Mouse (Mus musculus) adrenal gland, adult 18-20 months (tissue): ENCODE measurements around the gene Alg11. TPM values are rescaled to one million over a fixed set of nuclear protein-coding genes. Genes with fewer than 3 reads are reported as not detected.

Experiments
- DNase-seq, 2 experiments: peaks; one replicate each; pipeline ENCODE4 v3.0.0; 2021 to 2022; ENCODE audit warnings: low spot score in 2 of 2
- long read RNA-seq, 2 experiments: library from polyadenylated mRNA; stranded (forward); transcript quantifications; one replicate each; pipeline ENCODE4 v2.0.0; 2021
- total RNA-seq, 2 experiments: library from RNA; stranded (reverse); gene quantifications; 1 replicate in 1 of 2; 2 replicates in 1 of 2; pipeline ENCODE4 v1.2.3; 2021

Alg11 gene
- total RNA-seq: 10 to 100 TPM; 32.7 to 46.0 TPM
- long read RNA-seq, experiment 1, full-length matches to known transcripts: 11 of 16 reads
- long read RNA-seq, experiment 1, partial matches to known transcripts: 1 of 16 reads
- long read RNA-seq, experiment 1, other reads (novel, unspliced or antisense): 4 of 16 reads
- long read RNA-seq, experiment 2, full-length matches to known transcripts: 6 of 10 reads
- long read RNA-seq, experiment 2, partial matches to known transcripts: 0 of 10 reads
- long read RNA-seq, experiment 2, other reads (novel, unspliced or antisense): 4 of 10 reads

DNA sequence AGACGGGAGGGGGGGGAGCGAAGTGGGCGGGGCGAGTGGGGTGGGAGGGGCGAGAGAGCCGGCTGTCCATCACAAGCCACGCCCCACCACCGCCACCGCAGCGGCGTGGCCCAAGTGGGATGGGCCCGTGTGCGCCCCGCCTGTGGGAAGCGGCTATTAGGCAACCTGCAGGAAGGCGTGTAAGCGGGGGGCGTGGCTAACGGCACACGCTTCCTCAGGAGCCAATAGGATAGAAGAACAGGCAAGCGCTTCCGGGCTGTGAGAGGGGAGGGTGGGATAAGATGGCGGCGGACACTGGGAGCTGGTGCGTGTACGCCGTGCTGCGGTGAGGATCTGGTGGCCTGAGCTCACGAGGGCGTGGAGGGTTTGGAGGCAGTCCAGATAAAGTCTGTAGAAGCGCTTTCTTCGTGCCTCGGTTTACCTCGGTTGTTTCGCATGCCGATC is at the start of gene Alg11:
Gene Alg11 (plus strand): TSS at position 276 of the 444 bp plus-strand sequence.
- DNase-seq: peak; percentile 90 to 93

GRCm38 (mm10) chr8:22013034-22013707 is 47.4 kb upstream of the Alg11 start:
- DNase-seq: no peak

GRCm38 (mm10) chr8:22017731-22018130 is 42.8 kb upstream of the Alg11 start:
- DNase-seq: no peak

DNA sequence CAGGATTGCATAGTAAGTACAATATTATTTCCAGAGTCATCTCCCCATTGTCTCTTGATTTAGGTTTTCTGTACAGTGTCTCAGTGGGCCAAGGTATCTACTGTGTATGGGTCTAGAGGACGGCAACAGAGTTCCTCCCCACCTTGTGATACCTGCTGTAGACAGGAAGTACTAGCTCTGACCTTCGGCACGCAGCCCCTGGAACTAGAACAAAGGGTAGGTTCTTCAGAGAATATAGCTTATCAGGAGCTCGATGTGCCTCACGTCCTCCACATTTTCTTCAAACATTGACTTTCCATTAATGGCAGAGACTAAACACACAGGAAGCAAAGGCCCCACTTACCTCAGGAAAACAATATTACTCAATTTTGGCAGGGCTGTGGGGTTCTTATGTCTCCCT is 41.0 kb upstream of the Alg11 start:
- DNase-seq: no peak

DNA sequence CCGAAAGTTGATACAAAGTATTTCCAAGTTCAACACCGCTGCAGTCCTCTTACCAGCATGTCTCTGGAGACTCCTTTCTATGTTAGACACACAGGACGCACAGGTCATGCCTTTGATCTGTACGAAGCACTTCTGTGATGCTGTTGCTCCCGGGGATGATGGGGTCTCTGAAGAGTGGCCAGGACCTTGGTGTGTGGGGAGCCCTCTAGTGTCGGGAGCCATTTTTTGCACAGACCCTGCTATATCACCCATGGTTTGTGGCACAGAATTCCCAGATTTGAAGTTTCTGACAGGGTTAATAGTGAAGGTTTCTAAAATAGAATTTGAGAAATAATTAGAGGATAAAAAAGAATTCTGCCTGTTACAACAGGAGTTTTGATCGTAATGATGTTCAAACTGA is 38.3 kb upstream of the Alg11 start:
- no peak for DNase-seq

DNA sequence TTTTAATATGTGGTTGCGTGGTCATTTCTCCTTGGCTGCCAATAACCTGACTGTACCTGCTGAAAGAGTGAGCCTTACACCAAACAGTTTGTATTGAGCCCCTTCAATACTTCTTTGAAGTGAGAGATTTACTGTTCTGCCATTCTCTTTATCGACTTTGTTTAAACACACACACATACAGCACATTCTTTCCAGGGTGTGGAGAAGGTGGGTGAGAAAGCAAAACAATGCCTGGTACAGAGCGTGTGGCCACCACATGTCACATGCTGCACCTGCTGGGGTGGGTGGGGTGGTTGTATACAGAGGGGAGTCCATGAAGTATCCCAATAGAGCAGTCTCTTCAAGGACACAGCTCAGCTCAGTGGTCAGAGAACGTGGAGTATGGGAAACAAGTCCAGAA is 35.3 kb upstream of the Alg11 start:
- no peak for DNase-seq

- DNase-seq: no peak
Measured at GRCm38 (mm10) chr8:22028973-22029372, 31.5 kb upstream of the Alg11 start.

DNA sequence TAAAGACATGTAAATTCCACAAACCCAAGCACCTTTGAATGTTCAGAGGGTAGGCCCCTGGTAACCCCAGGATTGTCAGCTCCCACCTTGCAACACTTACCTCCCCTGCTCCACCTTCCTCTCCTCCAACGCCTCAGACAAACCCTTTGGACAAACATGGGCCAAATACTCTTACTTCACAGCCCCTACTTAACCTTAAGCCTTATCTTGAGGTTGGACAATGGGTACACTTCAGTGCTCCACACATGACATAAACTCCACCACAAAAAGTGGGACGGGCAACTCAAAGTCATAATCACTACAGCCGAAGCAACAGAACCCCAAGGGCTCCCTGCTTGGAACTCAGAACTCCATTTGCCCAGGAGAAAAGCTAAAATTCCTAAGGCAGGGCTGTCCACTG is 29.5 kb upstream of the Alg11 start:
- DNase-seq: no peak

DNA sequence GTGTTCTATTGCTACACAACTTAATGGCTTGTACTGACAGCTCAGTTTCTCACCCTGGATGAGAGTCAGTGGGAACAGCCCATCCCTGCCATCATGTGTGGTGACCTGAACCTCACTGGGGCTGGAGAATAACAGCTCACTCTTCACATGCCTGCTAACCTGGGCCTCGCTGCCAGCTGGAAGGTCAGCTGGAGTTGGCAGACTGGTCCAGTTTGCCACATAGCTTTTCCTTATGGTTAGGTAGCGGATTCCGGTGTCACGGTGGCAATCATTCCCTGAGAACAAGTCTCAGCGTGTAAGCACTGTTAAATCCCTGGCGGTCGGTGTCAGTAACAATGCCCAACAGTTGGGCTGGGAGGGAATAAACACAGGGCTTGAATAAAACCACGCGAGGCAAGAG is 24.4 kb upstream of the Alg11 start:
- DNase-seq: no peak

GRCm38 (mm10) chr8:22037022-22037421 is 23.5 kb upstream of the Alg11 start:
- no peak for DNase-seq

GRCm38 (mm10) chr8:22039468-22040152 is 20.9 kb upstream of the Alg11 start:
- DNase-seq: no peak

- DNase-seq: no peak
Measured at GRCm38 (mm10) chr8:22040153-22040509, 20.4 kb upstream of the Alg11 start.

DNA sequence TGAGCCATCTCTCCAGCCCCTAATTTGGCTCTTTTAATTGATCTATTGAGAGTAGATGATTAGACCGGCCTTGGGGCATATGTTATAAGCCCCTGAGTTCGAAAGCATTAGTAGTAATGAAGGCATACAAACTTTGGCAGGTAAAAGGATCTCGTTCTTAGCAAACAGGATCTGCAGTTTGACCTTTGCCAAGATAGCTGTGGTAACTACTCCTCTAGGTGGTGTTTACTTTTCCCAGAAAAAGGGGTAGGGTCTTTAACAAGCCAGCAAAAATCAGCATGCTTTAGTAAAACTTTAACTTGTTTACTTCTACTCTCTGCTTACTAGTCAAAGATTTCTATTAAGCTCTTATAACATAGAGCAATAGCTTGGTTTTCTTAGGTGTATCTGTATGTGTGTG is 18.0 kb upstream of the Alg11 start:
- DNase-seq: no peak

GRCm38 (mm10) chr8:22043706-22044105 is 16.8 kb upstream of the Alg11 start:
- no peak for DNase-seq

GRCm38 (mm10) chr8:22047699-22048464 is 12.6 kb upstream of the Alg11 start:
- DNase-seq: peak; percentile 49 to 52

DNA sequence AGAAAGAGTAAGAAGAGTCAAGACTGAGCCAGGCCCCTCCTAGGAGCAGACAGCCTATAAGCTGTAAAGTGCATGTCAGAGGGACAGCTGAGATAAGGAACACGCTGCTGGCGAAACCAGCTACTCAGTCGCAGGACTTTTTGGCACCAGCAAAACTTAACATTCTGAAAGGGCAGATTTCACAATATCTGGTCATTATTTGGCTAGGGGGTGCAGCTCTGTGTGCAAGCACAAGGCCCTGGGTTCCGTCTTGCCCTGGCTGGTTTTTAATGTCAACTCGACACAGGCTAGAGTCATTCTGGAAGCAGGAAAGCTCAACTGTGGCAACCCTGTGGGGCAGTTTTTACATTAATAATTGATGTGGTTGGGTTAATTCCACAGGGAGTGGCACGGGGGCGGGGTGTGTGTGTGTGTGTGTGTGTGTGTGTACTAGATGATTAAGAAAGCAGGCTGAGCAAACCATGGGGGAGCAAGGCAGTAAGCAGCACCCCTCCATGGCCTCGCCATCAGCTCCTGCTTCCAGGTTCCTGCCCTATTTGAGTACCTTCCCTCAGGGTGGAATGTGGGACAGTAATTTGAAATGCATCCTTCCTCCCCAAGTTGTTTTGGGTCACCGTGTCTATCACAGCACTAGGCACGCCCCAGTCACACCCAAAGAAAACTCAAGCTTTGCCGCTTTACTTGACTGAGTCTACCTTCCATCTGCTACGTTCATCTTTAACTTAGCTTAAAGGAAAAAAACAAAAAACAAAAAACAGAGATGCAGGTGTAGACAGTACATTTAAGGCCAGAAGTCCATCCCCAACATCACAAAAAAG is 5.6 kb upstream of the Alg11 start:
- DNase-seq: peak in 1 of 2 experiments; percentile 9

- no peak for DNase-seq
Measured at GRCm38 (mm10) chr8:22055492-22055877, 5.0 kb upstream of the Alg11 start.

GRCm38 (mm10) chr8:22056850-22057249 is 3.7 kb upstream of the Alg11 start:
- no peak for DNase-seq

DNA sequence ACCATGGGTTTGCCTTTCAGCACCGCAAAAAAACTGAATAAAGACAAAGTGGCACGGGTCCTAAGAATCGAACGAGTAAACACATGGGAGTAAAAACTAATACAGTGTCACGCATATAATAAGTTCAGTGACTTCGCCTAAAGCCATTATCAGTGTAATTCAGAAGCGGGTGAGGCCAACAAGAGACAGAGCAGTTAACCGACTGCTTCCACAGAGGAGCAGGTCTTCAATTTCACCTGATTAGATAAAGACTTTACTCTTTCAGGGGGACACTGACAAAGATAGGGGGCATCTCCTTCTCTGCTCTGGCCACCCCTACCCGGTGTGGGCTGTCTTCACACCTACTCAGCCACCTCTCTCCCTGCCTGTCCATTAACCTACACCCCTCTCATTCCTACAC is 2.2 kb upstream of the Alg11 start:
- no peak for DNase-seq

GRCm38 (mm10) chr8:22059153-22059738 is 1.3 kb upstream of the Alg11 start:
- no peak for DNase-seq
